Mouse (Mus musculus) adrenal gland, adult (tissue): Measurements from ENCODE around the gene Ofd1.

ENCODE experiments used
- DNase-seq, 2 experiments: peaks; one replicate each; pipeline ENCODE4 v3.0.0; 2022 to 2023; ENCODE audit warnings: low spot score in 1 of 2; ENCODE audit not compliant: inconsistent age in 2 of 2

Gene Ofd1

DNA sequence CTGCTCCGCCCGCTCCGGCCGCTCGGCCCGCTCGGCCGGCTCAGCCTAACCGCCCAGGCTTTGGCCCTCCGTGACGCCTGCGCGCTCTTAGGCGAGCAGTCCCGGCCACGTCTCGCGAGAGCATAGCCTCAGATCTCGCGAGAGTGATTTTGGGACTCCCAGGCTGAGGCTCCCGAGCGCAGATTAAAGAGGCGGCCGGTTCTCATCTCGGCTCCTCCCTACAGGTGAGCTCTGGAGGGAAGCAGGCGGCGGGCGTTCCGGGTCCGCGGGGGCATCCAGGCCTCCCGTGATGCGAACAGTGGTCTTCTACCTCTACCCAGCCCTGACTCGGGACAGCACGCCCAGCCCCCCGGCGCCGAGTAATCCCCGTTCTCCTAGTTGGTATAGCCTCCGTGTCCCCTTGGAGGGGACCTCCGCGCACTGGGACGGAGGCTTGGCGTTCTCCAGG, at the start of gene Ofd1:
Gene Ofd1 (minus strand): TSS at position 89 of the 448 bp plus-strand sequence.
- DNase-seq: peak; percentile 91 to 94

DNA sequence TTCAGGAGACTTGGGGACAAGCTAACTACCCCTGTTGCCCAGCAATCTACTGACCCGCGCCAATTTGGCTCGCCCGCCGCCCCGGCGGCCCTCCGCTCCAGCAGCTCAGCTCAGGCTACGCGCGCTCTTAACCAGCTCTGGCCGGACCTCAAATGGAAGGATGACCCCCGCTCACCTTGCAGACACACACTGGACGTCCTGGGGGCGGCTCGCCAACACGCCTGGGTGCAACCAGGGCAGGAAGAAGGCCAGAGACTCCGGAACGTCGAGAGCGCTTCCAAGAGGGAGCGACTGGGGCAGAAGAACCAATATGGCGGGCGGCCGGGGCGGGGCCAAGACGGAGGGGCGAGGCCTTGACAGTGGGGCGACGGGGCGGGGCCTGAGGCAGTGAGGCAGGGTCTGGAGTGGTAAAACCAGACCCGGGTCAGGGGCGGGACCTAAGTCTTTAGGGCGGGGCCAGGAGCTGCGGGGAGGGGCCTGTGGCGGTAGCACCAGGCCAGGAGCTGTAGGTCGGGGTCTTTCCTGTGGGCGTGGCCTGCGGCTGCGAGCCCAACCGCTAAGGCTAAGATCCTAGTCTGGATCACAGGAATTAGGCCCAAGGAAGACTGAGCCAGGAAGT, 39.0 kb upstream of the Ofd1 start, which contains the start of gene Rab9:
Gene Rab9 (minus strand): TSS at position 503 of the 619 bp plus-strand sequence.
- peak; percentile 94 to 97 for DNase-seq

DNA sequence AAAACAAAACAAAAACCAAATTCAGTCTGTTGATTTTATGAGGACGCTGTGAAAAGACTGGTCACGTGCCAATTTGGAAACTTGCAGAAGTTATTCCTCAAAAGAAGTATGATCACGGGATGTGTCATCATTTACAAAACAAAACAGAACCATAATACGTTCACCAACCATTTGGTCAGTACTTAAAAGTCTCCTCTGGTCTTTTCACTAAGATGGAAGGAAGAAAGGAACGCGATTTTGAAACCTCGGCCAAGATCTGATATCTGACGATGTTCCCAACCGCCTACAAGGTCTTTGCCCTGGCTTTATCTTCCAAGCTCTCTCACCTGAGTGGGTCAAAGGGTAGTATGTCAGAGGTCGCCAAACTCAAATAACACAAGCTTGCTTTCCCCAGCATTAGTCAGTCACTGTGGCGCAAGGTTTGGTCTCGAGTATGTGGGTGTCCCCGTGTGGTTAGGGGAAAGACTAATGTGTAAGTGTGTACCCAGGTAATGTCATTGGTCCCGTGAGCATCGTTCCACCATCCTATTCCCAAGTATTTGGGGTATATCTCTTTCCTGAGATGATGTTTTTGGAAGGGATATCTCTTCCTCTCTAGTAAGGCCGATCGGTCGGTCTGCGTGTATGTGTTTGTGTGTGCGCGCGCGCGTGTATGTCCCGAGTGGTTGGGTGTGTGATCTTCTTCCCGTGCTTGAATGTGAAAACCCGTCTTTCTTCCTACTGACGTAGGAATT, 38.3 kb upstream of the Ofd1 start:
- DNase-seq: peak; percentile 25 to 75

DNA sequence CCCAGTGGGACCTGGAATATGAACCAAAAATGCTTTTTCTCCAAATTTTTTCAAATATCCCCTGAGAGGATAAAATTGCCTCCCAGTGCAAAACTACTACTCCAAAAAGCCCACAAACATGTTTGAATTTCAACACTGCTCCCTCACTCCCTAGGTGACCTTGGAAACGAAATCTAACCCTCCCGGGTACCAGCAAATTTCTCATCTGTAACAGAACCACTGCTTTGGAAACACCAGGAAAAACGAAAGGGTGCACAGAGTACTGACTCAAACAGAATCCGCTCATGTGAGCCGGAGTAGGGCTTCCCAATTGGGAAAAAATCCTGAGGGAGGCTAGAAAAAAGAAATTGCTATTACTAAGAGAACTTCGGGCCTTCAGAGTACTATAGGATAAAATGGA, 36.9 kb upstream of the Ofd1 start:
- peak in 1 of 2 experiments; percentile 56 for DNase-seq

DNA sequence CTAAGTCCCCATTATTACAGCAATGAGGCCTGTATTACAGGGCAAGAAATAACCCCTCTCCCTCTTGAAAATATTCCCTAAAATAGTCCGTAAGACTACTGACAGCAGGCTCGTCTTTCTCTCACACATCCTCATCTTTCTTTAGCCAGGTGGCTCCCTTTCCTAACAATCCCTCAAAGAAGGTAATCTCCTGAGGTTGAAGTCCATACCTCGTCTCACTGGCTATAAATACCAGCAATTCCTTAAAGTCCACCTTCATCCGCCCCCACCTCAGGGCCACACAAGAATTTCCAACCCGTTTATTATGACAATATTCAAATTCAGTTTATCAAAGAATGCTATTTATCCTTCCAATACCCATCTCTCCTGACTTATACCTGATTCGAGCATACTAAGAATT, 32.1 kb upstream of the Ofd1 start:
- no peak for DNase-seq

DNA sequence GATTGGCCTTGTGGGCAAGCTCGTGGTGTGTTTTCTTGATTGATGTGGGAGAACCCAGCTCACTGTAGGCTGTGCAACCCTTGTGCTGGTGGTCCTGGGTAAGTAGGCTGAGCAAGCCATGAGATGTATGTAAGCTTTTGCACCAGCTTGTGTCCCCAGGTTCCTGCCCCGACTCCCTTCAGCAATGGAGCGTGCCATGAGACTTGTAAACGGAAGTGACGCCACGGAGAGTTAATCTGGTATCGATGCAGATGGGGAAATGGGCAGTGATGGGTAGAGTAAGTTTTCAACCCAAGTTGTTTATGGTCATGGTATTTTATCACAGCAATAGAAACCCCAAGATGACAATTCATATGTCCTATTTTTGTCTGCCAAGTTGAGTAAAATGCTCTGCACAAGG, 27.8 kb upstream of the Ofd1 start:
- no peak for DNase-seq

DNA sequence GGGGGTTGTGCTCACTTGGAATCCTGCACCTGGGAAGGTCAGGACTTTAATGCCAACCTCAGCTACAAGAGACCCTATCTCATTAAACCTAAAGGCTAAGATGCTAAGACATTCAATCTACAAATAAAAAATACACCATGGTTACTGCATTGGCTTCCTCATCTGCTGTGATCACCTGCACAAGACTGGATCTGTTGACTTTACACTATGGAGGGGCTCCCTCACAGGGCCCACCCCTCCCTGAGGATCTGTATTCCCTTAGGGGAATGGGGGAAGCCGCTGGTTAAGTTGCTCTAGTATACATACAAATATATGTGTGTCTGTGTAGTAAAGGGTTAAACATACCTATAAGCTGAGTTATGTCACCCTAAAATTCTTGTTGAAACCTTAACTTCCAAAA, 15.0 kb upstream of the Ofd1 start:
- DNase-seq: no peak

DNA sequence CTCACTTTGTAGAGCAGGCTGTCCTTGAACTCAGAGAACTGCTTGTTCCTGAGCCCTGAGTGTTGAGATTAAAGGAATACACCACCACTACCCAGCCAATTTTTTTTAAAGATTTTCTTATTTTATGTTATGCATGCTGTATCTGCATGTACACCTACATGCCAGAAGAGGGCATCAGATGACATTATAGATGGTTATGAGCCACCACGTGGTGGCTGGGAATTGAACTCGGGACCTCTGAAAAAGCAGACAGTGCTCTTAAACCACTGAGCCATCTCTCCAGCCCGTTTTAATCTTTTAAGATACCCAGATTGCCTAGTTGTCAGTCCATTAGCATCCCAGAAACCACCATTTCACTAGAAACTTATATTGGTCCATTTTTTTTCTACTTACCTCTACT, 13.8 kb upstream of the Ofd1 start:
- peak in 1 of 2 experiments; percentile 13 for DNase-seq

DNA sequence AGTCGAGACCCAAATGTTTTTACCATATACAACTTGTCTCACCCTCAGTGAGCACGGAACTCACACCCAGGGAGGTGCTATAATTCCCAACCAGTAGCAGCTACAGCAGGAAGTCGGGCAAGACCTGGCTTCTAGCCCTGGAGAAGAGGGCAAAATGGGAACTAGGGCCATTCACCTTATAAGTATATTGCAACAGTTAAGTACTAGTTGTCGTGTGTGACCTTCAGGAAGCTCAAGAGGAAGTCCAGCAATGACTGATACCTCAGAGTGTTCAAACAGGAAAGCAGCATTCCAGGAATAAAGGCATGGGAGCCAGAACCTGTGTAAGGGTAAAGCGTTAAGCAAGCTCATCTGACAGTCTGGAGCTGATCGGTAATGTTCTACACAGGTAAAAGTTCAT, 13.0 kb upstream of the Ofd1 start:
- DNase-seq: no peak

DNA sequence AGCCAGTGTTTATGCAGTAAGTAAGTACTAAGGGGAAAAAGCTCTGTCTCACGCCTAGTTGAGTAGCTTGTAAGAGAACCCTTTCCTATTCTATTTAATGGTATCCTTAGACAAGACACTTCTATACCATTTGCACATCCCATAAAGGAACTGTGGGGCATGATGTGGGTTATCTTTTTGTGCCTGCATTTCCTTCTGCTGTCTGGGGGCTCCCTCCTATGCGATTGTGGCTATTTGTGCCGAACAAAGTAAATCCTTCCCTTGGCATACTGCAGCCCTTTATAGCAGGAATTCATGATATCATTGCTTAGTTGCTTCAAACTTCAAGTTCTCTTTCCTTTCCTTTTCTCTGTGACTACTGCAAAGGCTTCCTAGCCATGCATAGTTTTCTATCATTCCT, 4.0 kb upstream of the Ofd1 start:
- no peak for DNase-seq

DNA sequence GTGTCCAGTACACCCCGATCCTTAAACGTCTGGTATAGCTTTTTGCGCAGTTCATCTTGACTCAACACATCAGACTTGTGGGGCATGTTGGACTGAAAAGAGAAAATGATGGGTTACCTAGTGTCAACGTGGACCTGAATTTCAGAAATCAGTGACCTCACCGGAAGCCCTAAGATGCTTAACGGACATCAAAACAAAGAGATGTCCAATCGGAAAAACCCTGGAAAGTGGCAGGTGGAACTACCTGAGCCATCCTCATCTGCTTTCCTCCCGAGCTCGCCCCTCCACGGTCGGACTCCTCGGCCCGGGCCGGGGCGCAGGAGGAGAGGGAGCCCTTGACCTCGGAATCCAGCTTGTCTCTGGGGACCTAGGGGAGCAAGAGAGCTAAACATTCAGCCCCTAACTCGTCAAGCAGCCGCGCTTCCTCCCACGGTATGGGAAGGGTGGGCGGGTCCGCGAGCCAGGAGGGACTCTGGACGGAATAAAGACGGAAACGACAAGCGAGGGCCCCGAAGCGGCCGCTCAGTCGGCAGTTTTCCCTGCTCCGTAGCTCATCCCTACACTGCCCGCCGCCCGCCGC, 378 bp downstream of the Ofd1 start, which contains the start of gene Trappc2:
Gene Trappc2 (plus strand): TSS at position 539 of the 580 bp plus-strand sequence.
- no peak for DNase-seq

DNA sequence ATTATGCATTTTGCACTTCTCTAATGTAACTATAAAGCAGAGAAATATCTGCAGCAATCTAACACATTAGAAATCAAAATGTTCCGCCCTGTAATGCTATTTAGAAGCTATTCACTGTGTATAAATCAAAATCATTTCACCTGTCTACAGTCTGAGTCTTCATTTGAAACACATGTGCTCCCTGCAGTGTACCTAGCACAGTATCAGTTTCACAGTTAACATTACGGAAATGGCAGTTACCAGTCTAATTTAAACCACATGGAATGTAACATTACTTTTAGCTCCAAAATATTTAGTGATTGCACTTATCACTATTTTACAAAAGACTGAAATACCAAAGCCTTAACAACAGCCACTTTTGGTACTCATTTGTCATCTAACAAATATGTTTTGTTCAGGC, 5.7 kb downstream of the Ofd1 start:
- DNase-seq: no peak

DNA sequence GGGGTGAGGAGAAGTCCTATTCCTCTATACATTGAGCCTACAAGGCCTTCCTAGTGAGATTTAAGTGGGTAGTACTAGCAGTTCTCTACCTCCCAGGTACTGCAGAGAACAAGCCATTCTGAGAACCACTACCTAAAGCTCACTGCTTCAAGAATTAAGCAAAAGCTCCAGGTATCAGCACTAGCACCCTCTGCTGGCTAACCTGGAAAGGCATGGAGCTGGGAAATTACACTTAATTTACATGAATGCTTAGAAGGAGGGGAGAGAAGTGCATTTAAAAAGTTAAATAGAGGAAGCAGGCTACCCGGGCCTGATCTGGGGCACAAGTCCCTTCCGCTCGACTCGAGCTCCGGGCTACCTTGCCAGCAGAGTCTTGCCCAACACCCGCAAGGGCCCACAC, 24.3 kb downstream of the Ofd1 start:
- peak in 1 of 2 experiments; percentile 39 for DNase-seq

DNA sequence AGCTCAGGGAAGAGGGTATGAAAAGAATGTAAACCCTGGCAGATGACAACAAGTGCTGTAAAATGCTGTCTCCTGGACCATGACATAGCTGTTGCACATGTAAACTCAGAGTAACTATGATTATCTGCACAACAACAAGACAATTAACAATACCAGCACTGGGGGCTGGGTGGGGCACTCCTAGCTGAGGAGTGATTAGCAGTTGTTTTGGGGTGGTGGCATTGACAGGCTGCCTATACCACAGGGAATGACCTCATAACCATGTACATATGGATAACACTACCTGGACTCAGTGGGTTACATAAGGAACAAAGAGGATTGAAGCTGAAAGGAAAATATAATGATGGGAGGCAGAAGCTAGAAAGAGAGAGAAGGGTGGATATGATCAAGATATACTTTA, 32.6 kb downstream of the Ofd1 start:
- no peak for DNase-seq

DNA sequence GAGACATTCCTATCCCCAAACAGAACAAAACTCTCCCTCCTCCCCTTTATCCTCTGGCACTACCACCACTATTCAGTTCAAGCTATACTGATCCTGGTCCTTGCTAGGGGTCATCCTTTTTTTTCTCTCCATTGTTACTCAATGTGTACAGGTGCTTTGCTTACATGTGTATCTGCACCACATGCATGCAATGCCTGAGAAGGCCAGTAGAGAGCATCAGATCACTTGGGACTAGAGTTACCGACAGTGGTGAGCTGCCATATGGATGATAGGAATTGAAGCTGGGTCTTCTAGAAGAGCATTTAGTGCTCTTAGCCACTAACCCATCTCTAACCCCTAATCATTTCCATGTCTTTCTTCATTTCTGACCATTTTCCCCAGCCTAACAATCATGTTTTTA, 46.8 kb downstream of the Ofd1 start:
- DNase-seq: no peak

DNA sequence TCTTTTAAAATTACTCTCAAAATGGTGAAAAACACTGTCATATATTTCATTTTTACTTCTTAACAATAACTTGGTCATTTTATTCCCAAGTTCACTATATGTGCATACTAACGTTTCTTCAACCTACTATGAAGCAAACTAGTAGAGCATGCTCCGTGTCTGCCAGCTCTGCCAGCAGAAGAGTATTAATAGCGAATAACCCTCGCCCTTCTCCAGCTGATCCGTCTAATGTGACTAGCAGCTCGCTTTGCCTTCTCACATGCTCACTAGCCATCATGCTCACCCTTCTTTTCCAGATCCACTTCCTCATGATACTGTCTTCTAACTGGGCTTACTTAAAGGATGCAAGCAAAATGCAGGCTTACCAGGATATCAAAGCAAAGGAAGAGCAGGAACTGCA, 53.8 kb downstream of the Ofd1 start:
- no peak for DNase-seq

DNA sequence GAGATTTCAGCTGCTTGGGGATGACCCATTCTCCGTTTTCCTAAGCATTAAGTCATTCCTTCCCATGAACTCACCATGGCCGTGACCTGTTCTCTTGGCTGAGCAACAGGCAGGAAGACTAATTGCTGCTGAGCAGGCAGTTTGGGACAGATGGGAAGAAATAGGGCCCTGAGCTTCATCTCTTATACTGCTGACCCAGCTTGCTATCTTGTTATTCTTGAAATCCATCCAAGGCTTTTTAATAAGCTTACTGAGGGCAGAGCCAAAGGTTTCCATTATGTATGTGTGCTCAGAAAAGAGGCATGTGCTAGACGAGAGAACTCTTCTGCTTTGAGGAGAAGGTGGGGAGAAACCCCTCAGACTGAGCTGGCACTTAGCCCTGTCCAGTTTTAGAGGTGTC, 55.6 kb downstream of the Ofd1 start:
- DNase-seq: peak; percentile 75 to 81

DNA sequence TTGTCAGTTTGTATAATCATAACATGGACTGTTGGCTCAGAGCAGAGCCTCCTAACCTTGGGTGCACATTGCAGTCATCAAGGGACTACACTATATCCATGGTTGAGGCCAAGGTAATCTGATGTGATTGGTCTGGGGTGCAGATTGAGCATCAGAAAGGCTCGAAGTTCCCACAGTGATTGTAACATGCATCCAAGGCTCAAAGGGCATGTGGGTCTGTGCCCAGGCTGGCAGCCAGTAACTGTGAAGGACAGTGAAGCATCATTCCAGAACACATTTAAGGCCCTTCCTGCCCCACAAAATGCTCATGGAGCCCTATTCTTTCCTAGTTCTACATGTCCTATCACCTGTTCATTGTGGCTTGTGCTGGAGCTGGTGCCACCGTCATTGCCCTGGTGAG, 56.9 kb downstream of the Ofd1 start:
- DNase-seq: peak; percentile 25 to 68

DNA sequence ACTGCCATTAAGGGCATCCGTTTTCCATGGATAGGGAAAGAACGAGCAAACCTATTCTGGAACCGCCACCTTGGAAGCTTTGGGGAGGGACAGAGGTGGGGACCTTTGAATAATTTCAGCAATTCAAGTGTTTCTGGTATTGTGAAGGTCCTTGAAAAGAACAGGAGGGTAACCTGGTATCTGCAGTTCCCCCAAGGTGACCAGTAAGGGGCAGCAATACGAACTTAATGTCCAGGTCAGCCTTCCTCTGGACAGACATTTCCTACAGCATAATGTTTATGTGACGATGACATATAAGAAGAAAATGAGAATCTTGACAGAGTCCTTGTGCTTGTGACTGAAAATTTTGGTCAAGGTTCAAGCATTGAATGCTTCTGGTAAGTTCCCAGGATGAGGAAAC, 61.9 kb downstream of the Ofd1 start:
- peak in 1 of 2 experiments; percentile 44 for DNase-seq

DNA sequence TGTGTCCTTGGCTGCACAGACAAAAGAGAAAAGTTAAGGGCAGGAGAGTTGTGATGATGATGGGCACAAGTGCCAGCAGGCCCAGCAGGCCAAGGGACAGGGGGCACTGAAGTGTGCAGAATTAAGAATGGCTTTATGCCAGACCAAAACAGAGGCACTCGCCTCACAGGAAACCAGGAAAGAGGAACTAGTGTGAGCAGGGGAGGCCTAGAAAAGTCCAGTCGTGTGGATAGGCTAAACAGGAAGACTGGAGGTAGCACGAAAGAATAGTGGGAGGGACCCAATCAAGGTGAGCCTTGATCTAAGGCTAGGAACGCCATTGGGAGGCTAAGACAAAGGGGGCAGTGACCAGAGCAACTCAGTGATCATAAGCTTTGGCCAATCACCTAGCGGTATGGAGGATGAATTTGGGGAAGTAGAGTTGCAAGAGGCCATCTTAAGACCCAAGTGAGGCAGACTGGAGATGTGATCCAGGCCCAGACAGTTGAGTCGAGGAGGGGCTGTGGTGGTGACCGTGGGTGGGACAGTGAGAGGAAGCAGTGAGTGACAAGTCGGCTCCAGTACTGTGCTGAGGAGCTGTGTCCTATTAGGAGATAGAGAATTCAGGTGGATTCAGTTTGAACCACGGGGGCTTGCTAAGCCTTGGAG, 63.7 kb downstream of the Ofd1 start:
- no peak for DNase-seq

DNA sequence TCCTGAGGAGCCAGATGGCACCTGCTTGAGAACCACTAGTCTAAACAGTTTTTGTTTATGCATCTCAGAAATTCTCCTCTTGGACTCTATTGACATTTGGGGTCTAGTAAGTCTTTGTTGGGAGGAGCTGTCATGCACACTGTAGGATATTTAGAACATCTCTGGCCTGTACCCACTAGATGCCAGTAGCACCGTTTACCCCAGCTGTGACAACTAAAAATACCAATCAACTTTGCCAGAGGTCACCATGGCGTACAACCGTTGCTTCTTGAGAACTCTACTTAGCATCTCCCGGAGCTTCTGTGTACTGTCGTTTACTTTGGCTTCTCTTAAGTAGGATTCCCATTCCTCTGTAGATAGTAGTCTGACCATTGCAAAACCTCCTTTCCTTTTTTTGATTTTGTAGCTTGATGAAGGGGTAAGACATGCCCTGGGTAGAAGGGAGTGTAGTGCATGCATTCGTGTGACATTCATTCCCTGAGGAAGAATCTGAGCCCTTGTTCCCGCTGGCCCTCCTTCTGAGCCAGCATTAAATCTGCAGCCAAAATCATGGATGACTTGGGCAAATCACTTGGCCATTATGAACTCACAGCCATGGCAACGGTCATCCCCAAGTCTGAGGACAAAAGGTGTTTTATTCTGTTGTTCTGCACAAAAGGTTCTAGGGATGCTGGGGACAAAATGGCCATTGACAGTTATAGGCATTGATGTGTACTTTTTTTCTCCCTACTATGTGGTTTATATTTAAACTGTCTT, 74.9 kb downstream of the Ofd1 start:
- DNase-seq: no peak
